Mouse (Mus musculus) cerebellum, postnatal 14 days (tissue): Measurements from ENCODE around the gene Itih5.

Experiments used
- DNase-seq, 2 experiments: peaks; one replicate each; pipeline ENCODE4 v3.0.0; 2021; ENCODE audit warnings: mixed read lengths in 2 of 2

Gene Itih5

GRCm38 (mm10) chr2:10262722-10263121 is 109.4 kb downstream of the Itih5 start:
- no peak for DNase-seq

GRCm38 (mm10) chr2:10263909-10264489 is 110.6 kb downstream of the Itih5 start:
- DNase-seq: no peak

GRCm38 (mm10) chr2:10265881-10266280 is 112.5 kb downstream of the Itih5 start:
- no peak for DNase-seq

GRCm38 (mm10) chr2:10272604-10273115 is 119.3 kb downstream of the Itih5 start:
- no peak for DNase-seq

GRCm38 (mm10) chr2:10273541-10274050 is 120.2 kb downstream of the Itih5 start:
- no peak for DNase-seq

- DNase-seq: no peak
Observed at GRCm38 (mm10) chr2:10276194-10276593, 122.8 kb downstream of the Itih5 start.

GRCm38 (mm10) chr2:10283686-10284085 is 130.3 kb downstream of the Itih5 start:
- no peak for DNase-seq

- DNase-seq: peak in 1 of 2 experiments; percentile 44
Observed at GRCm38 (mm10) chr2:10284636-10285270, 131.4 kb downstream of the Itih5 start.

- no peak for DNase-seq
Observed at GRCm38 (mm10) chr2:10285975-10286374, 132.6 kb downstream of the Itih5 start.

- DNase-seq: peak; percentile 85 to 87
Observed at GRCm38 (mm10) chr2:10288142-10288831, 134.9 kb downstream of the Itih5 start.

- peak; percentile 26 to 59 for DNase-seq
Observed at GRCm38 (mm10) chr2:10288881-10289280, 135.5 kb downstream of the Itih5 start.

GRCm38 (mm10) chr2:10290115-10290514 is 136.7 kb downstream of the Itih5 start:
- no peak for DNase-seq

GRCm38 (mm10) chr2:10293556-10294206 is 140.3 kb downstream of the Itih5 start:
- peak; percentile 45 to 50 for DNase-seq

GRCm38 (mm10) chr2:10295908-10296307 is 142.5 kb downstream of the Itih5 start:
- DNase-seq: no peak

GRCm38 (mm10) chr2:10300244-10300643 is 146.9 kb downstream of the Itih5 start:
- peak; percentile 29 to 67 for DNase-seq

GRCm38 (mm10) chr2:10300771-10301170 is 147.4 kb downstream of the Itih5 start:
- peak in 1 of 2 experiments; percentile 33 for DNase-seq

- DNase-seq: no peak
Observed at GRCm38 (mm10) chr2:10301391-10301790, 148.0 kb downstream of the Itih5 start.

- DNase-seq: no peak
Observed at GRCm38 (mm10) chr2:10301997-10302396, 148.6 kb downstream of the Itih5 start.

GRCm38 (mm10) chr2:10304911-10305310 is 151.5 kb downstream of the Itih5 start:
- DNase-seq: no peak
